Mouse (Mus musculus) bone marrow macrophage, adult 2 months (primary cell): ENCODE measurements around the gene Tex12.

Experiments
- CTCF ChIP-seq: IDR thresholded peaks from 2 replicates; pipeline ENCODE4 v1.5.1; 2012; ENCODE audit warnings: low read depth, mild to moderate bottlenecking, low read length, moderate library complexity
- POLR2A ChIP-seq: IDR thresholded peaks from 2 replicates; pipeline ENCODE4 v1.6.1; 2012; ENCODE audit warnings: mild to moderate bottlenecking, low read depth, low read length, borderline replicate concordance

- TF ChIP-seq POLR2A (no peak), CTCF (no peak)
Measured at GRCm38 (mm10) chr9:50555094-50555446, 6.1 kb downstream of the Tex12 start, which contains the start of gene Bco2.
